Mouse (Mus musculus) MEL (cell line): ENCODE data around the gene Gm35549.

Experiments used
- CTCF ChIP-seq, 3 experiments: IDR thresholded peaks in 2 of 3; conservative IDR thresholded peaks in 1 of 3; 2 replicates each; pipeline ENCODE4 v1.5.1; 2011 to 2012; ENCODE audit warnings: low read length in 3 of 3, low read depth in 2 of 3, mild to moderate bottlenecking in 2 of 3, improper control_type of control experiment in 1 of 3, inconsistent platforms in 1 of 3, mixed read lengths in 1 of 3, moderate library complexity in 1 of 3; ENCODE audit not compliant: control insufficient read depth in 1 of 3, insufficient read depth in 1 of 3, poor library complexity in 1 of 3, severe bottlenecking in 1 of 3
- E2F4 ChIP-seq: IDR thresholded peaks from 2 replicates; pipeline ENCODE4 v1.6.1; 2011; ENCODE audit warnings: low read depth, low read length, improper control_type of control experiment, borderline replicate concordance
- EP300 ChIP-seq, 2 experiments: IDR thresholded peaks; 2 replicates each; pipeline ENCODE4 v1.6.1; 2011; ENCODE audit warnings: improper control_type of control experiment in 2 of 2, low read length in 2 of 2, low read depth in 1 of 2, mild to moderate bottlenecking in 1 of 2
- MEF2A ChIP-seq: IDR thresholded peaks from 2 replicates; pipeline ENCODE4 v1.6.1; 2014; ENCODE audit warnings: low read depth, mild to moderate bottlenecking, inconsistent platforms, low read length, improper control_type of control experiment; ENCODE audit not compliant: poor library complexity, insufficient replicate concordance, severe bottlenecking; ENCODE audit errors: extremely low read depth
- MYB ChIP-seq: IDR thresholded peaks from 2 replicates; pipeline ENCODE4 v1.6.1; 2011; ENCODE audit warnings: mild to moderate bottlenecking, low read depth, low read length, improper control_type of control experiment
- MYC ChIP-seq: IDR thresholded peaks from 2 replicates; pipeline ENCODE4 v1.6.1; 2011; ENCODE audit warnings: low read depth, mild to moderate bottlenecking, low read length, improper control_type of control experiment, moderate library complexity
- POLR2A ChIP-seq, 2 experiments: IDR thresholded peaks; 2 replicates each; pipeline ENCODE4 v1.6.1; 2011 to 2012; ENCODE audit warnings: low read length in 2 of 2, mild to moderate bottlenecking in 2 of 2, control low read depth in 1 of 2, improper control_type of control experiment in 1 of 2, low read depth in 1 of 2, moderate library complexity in 1 of 2; ENCODE audit not compliant: control insufficient read depth in 1 of 2, insufficient read depth in 1 of 2, poor library complexity in 1 of 2
- POLR2AphosphoS5 ChIP-seq: IDR thresholded peaks from 2 replicates; pipeline ENCODE4 v1.6.1; 2012; ENCODE audit warnings: low read depth, borderline replicate concordance, mild to moderate bottlenecking, inconsistent platforms, low read length, moderate library complexity, mixed read lengths
- RCOR1 ChIP-seq: IDR thresholded peaks from 2 replicates; pipeline ENCODE4 v1.6.1; 2012; ENCODE audit warnings: low read depth, mild to moderate bottlenecking, inconsistent platforms, low read length, improper control_type of control experiment
- TAL1 ChIP-seq: IDR thresholded peaks from 2 replicates; pipeline ENCODE4 v1.6.1; 2012; ENCODE audit warnings: mild to moderate bottlenecking, inconsistent platforms, low read length, moderate library complexity, mixed read lengths
- USF2 ChIP-seq, 2 experiments: IDR thresholded peaks; 2 replicates each; pipeline ENCODE4 v1.6.1; 2011 to 2012; ENCODE audit warnings: improper control_type of control experiment in 2 of 2, low read length in 2 of 2, borderline replicate concordance in 1 of 2, inconsistent platforms in 1 of 2, low read depth in 1 of 2, mild to moderate bottlenecking in 1 of 2; ENCODE audit not compliant: insufficient read depth in 1 of 2
- ZMIZ1 ChIP-seq: IDR thresholded peaks from 2 replicates; pipeline ENCODE4 v1.6.1; 2012; ENCODE audit warnings: low read depth, mild to moderate bottlenecking, inconsistent platforms, low read length, improper control_type of control experiment, moderate library complexity

DNA sequence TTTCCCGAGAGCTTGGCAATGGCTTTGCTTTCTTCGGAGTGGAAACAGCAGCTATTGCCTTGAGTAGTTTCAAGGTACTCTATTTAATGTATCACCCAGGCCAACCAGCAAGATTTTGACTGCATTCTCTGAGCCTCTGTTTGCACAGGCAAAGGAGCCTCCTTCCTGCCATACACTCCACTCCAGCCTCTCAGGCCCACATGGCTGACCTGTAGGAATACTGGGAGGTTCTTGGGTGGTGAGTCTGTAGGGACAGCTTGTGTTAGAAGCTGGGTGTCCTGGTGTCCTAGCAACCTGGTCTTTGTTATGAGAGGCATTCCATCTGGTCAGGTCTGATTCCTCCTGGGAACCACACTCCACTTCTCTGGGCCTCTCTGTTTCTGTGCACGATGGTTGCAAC is at the start of gene Gm35549:
- TF ChIP-seq POLR2A (IDR thresholded peaks at IDR 0.05; ENCODE audit: control insufficient read depth in 1 of 2, insufficient read depth in 1 of 2, low read depth in 1 of 2, low read length in 2 of 2, poor library complexity in 1 of 2): no peak
- no peak for TF ChIP-seq EP300 (IDR thresholded peaks at IDR 0.05; ENCODE audit: low read depth in 1 of 2, low read length in 2 of 2)
- no peak for TF ChIP-seq E2F4
- no peak for TF ChIP-seq CTCF (IDR thresholded peaks at IDR 0.05 in 2 of 3, conservative IDR thresholded peaks at IDR 0.05 in 1 of 3; ENCODE audit: control insufficient read depth in 1 of 3, insufficient read depth in 1 of 3, low read depth in 2 of 3, low read length in 3 of 3, poor library complexity in 1 of 3, severe bottlenecking in 1 of 3)
- TF ChIP-seq MEF2A: no peak
- no peak for TF ChIP-seq MYC
- TF ChIP-seq TAL1: no peak
- no peak for TF ChIP-seq MYB
- no peak for TF ChIP-seq POLR2AphosphoS5
- no peak for TF ChIP-seq USF2 (IDR thresholded peaks at IDR 0.05; ENCODE audit: borderline replicate concordance in 1 of 2, insufficient read depth in 1 of 2, low read depth in 1 of 2, low read length in 2 of 2)
- no peak for TF ChIP-seq RCOR1
- TF ChIP-seq ZMIZ1: no peak
